Mouse (Mus musculus) myocyte (in vitro differentiated cells): ENCODE results near the gene Lrrfip2. TPM values are rescaled to one million over a fixed set of nuclear protein-coding genes. Genes with fewer than 3 reads are reported as not detected.

Source experiments
- H3K27me3 ChIP-seq: one replicate; pipeline ENCODE4 v1.6.1; 2011; ENCODE audit not compliant: control insufficient read depth, insufficient read depth, insufficient read length
- H3K36me3 ChIP-seq: one replicate; pipeline ENCODE4 v1.6.1; 2011; ENCODE audit not compliant: control insufficient read depth, insufficient read depth
- H3K4me2 ChIP-seq: one replicate; pipeline ENCODE4 v1.6.1; 2011; ENCODE audit warnings: low read depth, control low read depth
- H3K4me3 ChIP-seq: one replicate; pipeline ENCODE4 v1.5.1; 2011; ENCODE audit warnings: mild to moderate bottlenecking, control low read depth, moderate library complexity
- H3K79me2 ChIP-seq: one replicate; pipeline ENCODE4 v1.6.1; 2011; ENCODE audit not compliant: control insufficient read depth, insufficient read depth
- H3ac ChIP-seq: one replicate; pipeline ENCODE4 v1.6.1; 2011; ENCODE audit not compliant: control insufficient read depth, insufficient read length
- CEBPB ChIP-seq: IDR thresholded peaks from 2 replicates; pipeline ENCODE4 v1.6.1; 2011; ENCODE audit warnings: mild to moderate bottlenecking, moderate library complexity; ENCODE audit not compliant: poor library complexity, insufficient read depth, severe bottlenecking
- E2F4 ChIP-seq: IDR thresholded peaks from one replicate; pipeline ENCODE4 v1.6.1; 2011; ENCODE audit warnings: mild to moderate bottlenecking, control low read depth, moderate library complexity; ENCODE audit not compliant: insufficient read depth
- MAX ChIP-seq: IDR thresholded peaks from one replicate; pipeline ENCODE4 v1.6.1; 2011; ENCODE audit warnings: low read depth, mild to moderate bottlenecking, control low read depth
- MYOD1 ChIP-seq, 3 experiments: IDR thresholded peaks; one replicate each; pipeline ENCODE4 v1.6.1; 2011; ENCODE audit warnings: control low read depth in 2 of 3, low read depth in 2 of 3, mild to moderate bottlenecking in 2 of 3, moderate library complexity in 1 of 3; ENCODE audit not compliant: insufficient read length in 2 of 3, control insufficient read depth in 1 of 3
- MYOG ChIP-seq, 3 experiments: IDR thresholded peaks; one replicate each; pipeline ENCODE4 v1.6.1; 2011; ENCODE audit warnings: control low read depth in 2 of 3, low read depth in 2 of 3, mild to moderate bottlenecking in 2 of 3; ENCODE audit not compliant: insufficient read length in 2 of 3, control insufficient read depth in 1 of 3, insufficient read depth in 1 of 3
- POLR2A ChIP-seq: IDR thresholded peaks from one replicate; pipeline ENCODE4 v1.6.1; 2011; ENCODE audit warnings: low read depth, mild to moderate bottlenecking, control low read depth, moderate library complexity; ENCODE audit not compliant: insufficient read length
- POLR2AphosphoS2 ChIP-seq: IDR thresholded peaks from one replicate; pipeline ENCODE4 v1.6.1; 2011; ENCODE audit warnings: low read depth, control low read depth; ENCODE audit not compliant: insufficient read length
- REST ChIP-seq: IDR thresholded peaks from one replicate; pipeline ENCODE4 v1.6.1; 2011; ENCODE audit warnings: mild to moderate bottlenecking, control low read depth, moderate library complexity; ENCODE audit not compliant: insufficient read depth, insufficient read length
- SRF ChIP-seq: IDR thresholded peaks from one replicate; pipeline ENCODE4 v1.6.1; 2011; ENCODE audit warnings: low read depth; ENCODE audit not compliant: control insufficient read depth, insufficient read length
- TCF12 ChIP-seq: IDR thresholded peaks from one replicate; pipeline ENCODE4 v1.6.1; 2011; ENCODE audit warnings: mild to moderate bottlenecking, control low read depth; ENCODE audit not compliant: poor library complexity, insufficient read depth, severe bottlenecking
- TCF3 ChIP-seq: IDR thresholded peaks from one replicate; pipeline ENCODE4 v1.6.1; 2011; ENCODE audit warnings: low read depth, control low read depth; ENCODE audit not compliant: insufficient read length
- USF1 ChIP-seq: IDR thresholded peaks from one replicate; pipeline ENCODE4 v1.6.1; 2011; ENCODE audit warnings: low read depth, mild to moderate bottlenecking, control low read depth, moderate library complexity
- polyA plus RNA-seq: library from polyadenylated mRNA; unstranded; fragments of >200 nt; fragmentation: generic; extraction: Trizol; gene quantifications from one replicate; pipeline ENCODE4 v1.2.1, GENCODE M21; 2012; ENCODE audit warnings: missing spikeins

The Lrrfip2 gene
- polyA plus RNA-seq, 1 experiment, result 27.8 TPM

GRCm38 (mm10) chr9:111247682-111248246 lies 130.4 kb downstream of the Lrrfip2 start:
- H3K4me3 ChIP-seq, result no peak overlapping the region
- H3K79me2 ChIP-seq, result no peaks in the 10 kb centered on the region
- TF ChIP-seq MYOG (IDR thresholded peaks at IDR 0.05; ENCODE audit: control insufficient read depth in 1 of 3, insufficient read depth in 1 of 3, insufficient read length in 2 of 3, low read depth in 2 of 3) (peak in 1 of 3 experiments; percentile 27), POLR2AphosphoS2 (no peak), MYOD1 (IDR thresholded peaks at IDR 0.05; ENCODE audit: control insufficient read depth in 1 of 3, insufficient read length in 2 of 3, low read depth in 2 of 3) (peak in 1 of 3 experiments; percentile 32)
- H3K27me3 ChIP-seq, result no peaks in the 10 kb centered on the region
- no peak overlapping the region for H3K4me2 ChIP-seq
- no peak overlapping the region for H3ac ChIP-seq
- H3K36me3 ChIP-seq, result peaks cover 14% of the 10 kb centered on the region

- H3K36me3 ChIP-seq, result peaks cover 19% of the 10 kb centered on the region
- H3ac ChIP-seq, result no peak overlapping the region
- no peak overlapping the region for H3K4me3 ChIP-seq
- H3K27me3 ChIP-seq, result no peaks in the 10 kb centered on the region
- no peaks in the 10 kb centered on the region for H3K79me2 ChIP-seq
- TF ChIP-seq POLR2AphosphoS2, result no peak
- no peak for TF ChIP-seq POLR2A
- TF ChIP-seq SRF, result no peak
- TF ChIP-seq MAX, result no peak
- TF ChIP-seq TCF12, result no peak
- TF ChIP-seq E2F4, result no peak
- no peak for TF ChIP-seq MYOD1 (IDR thresholded peaks at IDR 0.05; ENCODE audit: control insufficient read depth in 1 of 3, insufficient read length in 2 of 3, low read depth in 2 of 3)
- no peak for TF ChIP-seq REST
- no peak for TF ChIP-seq CEBPB
- TF ChIP-seq USF1, result no peak
- no peak for TF ChIP-seq TCF3
- H3K4me2 ChIP-seq, result no peak overlapping the region
Measured at GRCm38 (mm10) chr9:111252161-111252869, 134.9 kb downstream of the Lrrfip2 start.

GRCm38 (mm10) chr9:111260360-111260985 lies 143.1 kb downstream of the Lrrfip2 start:
- Histone ChIP-seq H3K36me3 (peaks cover 18% of the 10 kb centered on the region), H3ac (no peak overlapping the region), H3K4me3 (no peak overlapping the region), H3K79me2 (no peaks in the 10 kb centered on the region), H3K4me2 (no peak overlapping the region), H3K27me3 (no peaks in the 10 kb centered on the region)
- TF ChIP-seq TCF12, result no peak
- no peak for TF ChIP-seq USF1

GRCm38 (mm10) chr9:111261356-111261755 lies 144.0 kb downstream of the Lrrfip2 start:
- Histone ChIP-seq H3K4me3 (no peak overlapping the region), H3K79me2 (no peaks in the 10 kb centered on the region), H3K4me2 (no peak overlapping the region), H3K27me3 (no peaks in the 10 kb centered on the region), H3K36me3 (peaks cover 13% of the 10 kb centered on the region), H3ac (no peak overlapping the region)
- TF ChIP-seq MAX (no peak), CEBPB (no peak), POLR2AphosphoS2 (no peak), E2F4 (no peak), MYOD1 (IDR thresholded peaks at IDR 0.05; ENCODE audit: control insufficient read depth in 1 of 3, insufficient read length in 2 of 3, low read depth in 2 of 3) (no peak), TCF12 (no peak), POLR2A (no peak)

- no peak overlapping the region for H3ac ChIP-seq
- no peak overlapping the region for H3K4me2 ChIP-seq
- H3K4me3 ChIP-seq, result no peak overlapping the region
- H3K36me3 ChIP-seq, result peaks cover 18% of the 10 kb centered on the region
- no peaks in the 10 kb centered on the region for H3K27me3 ChIP-seq
- H3K79me2 ChIP-seq, result peaks cover 23% of the 10 kb centered on the region
- TF ChIP-seq MYOG (IDR thresholded peaks at IDR 0.05; ENCODE audit: control insufficient read depth in 1 of 3, insufficient read depth in 1 of 3, insufficient read length in 2 of 3, low read depth in 2 of 3), result no peak
- no peak for TF ChIP-seq POLR2AphosphoS2
- TF ChIP-seq USF1, result no peak
- no peak for TF ChIP-seq TCF3
- no peak for TF ChIP-seq TCF12
- TF ChIP-seq CEBPB, result no peak
- TF ChIP-seq SRF, result no peak
- no peak for TF ChIP-seq E2F4
- TF ChIP-seq MAX, result no peak
- TF ChIP-seq POLR2A, result no peak
- TF ChIP-seq REST, result no peak
- no peak for TF ChIP-seq MYOD1 (IDR thresholded peaks at IDR 0.05; ENCODE audit: control insufficient read depth in 1 of 3, insufficient read length in 2 of 3, low read depth in 2 of 3)
Measured at GRCm38 (mm10) chr9:111267998-111268397, 150.6 kb downstream of the Lrrfip2 start.
